Mouse (Mus musculus) cerebellum, adult 9-11 months (tissue): ENCODE measurements around the gene Rbms3.

Experiments
- DNase-seq: peaks from one replicate; pipeline ENCODE4 v3.0.0; 2022

Gene Rbms3

GRCm38 (mm10) chr9:117250036-117250830 lies 379.5 kb downstream of the Rbms3 start:
- no peak for DNase-seq

GRCm38 (mm10) chr9:117247311-117247980 lies 382.3 kb downstream of the Rbms3 start:
- no peak for DNase-seq

- no peak for DNase-seq
Measured at GRCm38 (mm10) chr9:117246173-117246572, 383.5 kb downstream of the Rbms3 start.

GRCm38 (mm10) chr9:117243365-117243764 lies 386.3 kb downstream of the Rbms3 start:
- no peak for DNase-seq

- no peak for DNase-seq
Measured at GRCm38 (mm10) chr9:117234726-117235075, 395.0 kb downstream of the Rbms3 start.

- DNase-seq = no peak
Measured at GRCm38 (mm10) chr9:117234065-117234725, 395.5 kb downstream of the Rbms3 start.

GRCm38 (mm10) chr9:117222741-117223140 lies 407.0 kb downstream of the Rbms3 start:
- DNase-seq = no peak

GRCm38 (mm10) chr9:117221481-117221880 lies 408.2 kb downstream of the Rbms3 start:
- DNase-seq = no peak

- DNase-seq = no peak
Measured at GRCm38 (mm10) chr9:117216026-117216755, 413.5 kb downstream of the Rbms3 start.

GRCm38 (mm10) chr9:117212023-117212422 lies 417.7 kb downstream of the Rbms3 start:
- DNase-seq = no peak

- no peak for DNase-seq
Measured at GRCm38 (mm10) chr9:117210344-117210743, 419.4 kb downstream of the Rbms3 start.

GRCm38 (mm10) chr9:117205395-117205794 lies 424.3 kb downstream of the Rbms3 start:
- DNase-seq = no peak

GRCm38 (mm10) chr9:117200067-117200658 lies 429.6 kb downstream of the Rbms3 start:
- no peak for DNase-seq

GRCm38 (mm10) chr9:117197531-117197930 lies 432.2 kb downstream of the Rbms3 start:
- no peak for DNase-seq

- DNase-seq = no peak
Measured at GRCm38 (mm10) chr9:117192565-117193540, 436.9 kb downstream of the Rbms3 start.

GRCm38 (mm10) chr9:117192093-117192492 lies 437.6 kb downstream of the Rbms3 start:
- DNase-seq = no peak

GRCm38 (mm10) chr9:117188406-117188805 lies 441.3 kb downstream of the Rbms3 start:
- no peak for DNase-seq

- no peak for DNase-seq
Measured at GRCm38 (mm10) chr9:117187116-117188034, 442.3 kb downstream of the Rbms3 start.

GRCm38 (mm10) chr9:117180658-117181057 lies 449.1 kb downstream of the Rbms3 start:
- DNase-seq = no peak

GRCm38 (mm10) chr9:117178366-117178765 lies 451.3 kb downstream of the Rbms3 start:
- no peak for DNase-seq
